Mouse (Mus musculus): Measurements from ENCODE around the gene Cngb1. TPM values are rescaled to one million over a fixed set of nuclear protein-coding genes. Genes with fewer than 3 reads are reported as not detected.

Cngb1 gene
- polyA plus RNA-seq, 2 experiments = 0.06 TPM; not detected in 1

GRCm38 (mm10) chr8:95341721-95342120, 35.3 kb upstream of the Cngb1 start:
- H3K4me3 ChIP-seq (ENCODE audit: insufficient read depth in 1 of 2, low read depth in 2 of 2, low read length in 2 of 2) = no peak overlapping the region
- no peak overlapping the region for H3K9ac ChIP-seq (replicated peaks)
- no peaks in the 10 kb centered on the region for H3K9me3 ChIP-seq (ENCODE audit: control insufficient read depth, low read length)
- H3K36me3 ChIP-seq (replicated peaks; ENCODE audit: control insufficient read depth, insufficient read depth, low read depth) = no peaks in the 10 kb centered on the region
- H3K4me1 ChIP-seq (replicated peaks; ENCODE audit: control insufficient read depth in 2 of 2, insufficient read depth in 2 of 2, low read length in 1 of 2) = no peaks in the 10 kb centered on the region
- TF ChIP-seq EP300 (IDR thresholded peaks at IDR 0.05; ENCODE audit: low read depth) = no peak
- TF ChIP-seq CTCF (IDR thresholded peaks at IDR 0.05; ENCODE audit: low read depth) = no peak
- H3K4me2 ChIP-seq (ENCODE audit: low read depth) = no peak overlapping the region
- H3K27ac ChIP-seq = no peak overlapping the region
- 62% methylated on average over 5 of the region's 5 CpGs for WGBS (ENCODE audit: insufficient replicate concordance)
- H3K27me3 ChIP-seq (ENCODE audit: control insufficient read depth, insufficient read depth, low read length) = no peaks in the 10 kb centered on the region
- DNase-seq (ENCODE audit: low read depth in 3 of 3, low spot score in 3 of 3) (no peak), ATAC-seq (ENCODE audit: insufficient read depth) (no peak)

GRCm38 (mm10) chr8:95336363-95336762, 30.0 kb upstream of the Cngb1 start:
- ATAC-seq (ENCODE audit: insufficient read depth) (no peak), DNase-seq (ENCODE audit: low read depth in 3 of 3, low spot score in 3 of 3) (no peak)
- TF ChIP-seq EP300 (IDR thresholded peaks at IDR 0.05; ENCODE audit: low read depth) (no peak), CTCF (IDR thresholded peaks at IDR 0.05; ENCODE audit: low read depth) (no peak)
- Histone ChIP-seq H3K36me3 (replicated peaks; ENCODE audit: control insufficient read depth, insufficient read depth, low read depth) (no peaks in the 10 kb centered on the region), H3K4me2 (ENCODE audit: low read depth) (no peak overlapping the region), H3K9ac (replicated peaks) (no peak overlapping the region), H3K4me1 (replicated peaks; ENCODE audit: control insufficient read depth in 2 of 2, insufficient read depth in 2 of 2, low read length in 1 of 2) (peaks cover 7% of the 10 kb centered on the region in 2 experiments; a peak in 3 of 4 replicates), H3K4me3 (ENCODE audit: insufficient read depth in 1 of 2, low read depth in 2 of 2, low read length in 2 of 2) (no peak overlapping the region), H3K27ac (no peak overlapping the region), H3K27me3 (ENCODE audit: control insufficient read depth, insufficient read depth, low read length) (no peaks in the 10 kb centered on the region), H3K9me3 (ENCODE audit: control insufficient read depth, low read length) (no peaks in the 10 kb centered on the region)

GRCm38 (mm10) chr8:95335706-95336105, 29.3 kb upstream of the Cngb1 start:
- Histone ChIP-seq H3K27ac (no peak overlapping the region), H3K4me1 (replicated peaks; ENCODE audit: control insufficient read depth in 2 of 2, insufficient read depth in 2 of 2, low read length in 1 of 2) (peaks cover 8% of the 10 kb centered on the region in 2 experiments), H3K36me3 (replicated peaks; ENCODE audit: control insufficient read depth, insufficient read depth, low read depth) (no peaks in the 10 kb centered on the region), H3K27me3 (ENCODE audit: control insufficient read depth, insufficient read depth, low read length) (no peaks in the 10 kb centered on the region), H3K4me2 (ENCODE audit: low read depth) (no peak overlapping the region), H3K9ac (replicated peaks) (no peak overlapping the region), H3K9me3 (ENCODE audit: control insufficient read depth, low read length) (no peaks in the 10 kb centered on the region), H3K4me3 (ENCODE audit: insufficient read depth in 1 of 2, low read depth in 2 of 2, low read length in 2 of 2) (no peak overlapping the region)
- TF ChIP-seq EP300 (IDR thresholded peaks at IDR 0.05; ENCODE audit: low read depth) = no peak
- TF ChIP-seq CTCF (IDR thresholded peaks at IDR 0.05; ENCODE audit: low read depth) = no peak
- WGBS (ENCODE audit: insufficient replicate concordance) = 52% methylated on average over 1 of the region's 1 CpGs
- ATAC-seq (ENCODE audit: insufficient read depth) (no peak), DNase-seq (ENCODE audit: low read depth in 3 of 3, low spot score in 3 of 3) (no peak)

GRCm38 (mm10) chr8:95332437-95333199, 26.2 kb upstream of the Cngb1 start:
- H3K27me3 ChIP-seq (ENCODE audit: control insufficient read depth, insufficient read depth, low read length) = no peaks in the 10 kb centered on the region
- H3K4me1 ChIP-seq (replicated peaks; ENCODE audit: control insufficient read depth in 2 of 2, insufficient read depth in 2 of 2, low read length in 1 of 2) = peaks cover 14 to 15% of the 10 kb centered on the region in 2 experiments
- ATAC-seq (ENCODE audit: insufficient read depth) = no peak; the same call in 1 of the 2 replicates
- TF ChIP-seq CTCF (IDR thresholded peaks at IDR 0.05; ENCODE audit: low read depth) (no peak), EP300 (IDR thresholded peaks at IDR 0.05; ENCODE audit: low read depth) (no peak)
- peak overlapping the region; percentile 76 for H3K4me2 ChIP-seq (ENCODE audit: low read depth)
- WGBS (ENCODE audit: insufficient replicate concordance) = 24% methylated on average over 21 of the region's 21 CpGs
- H3K4me3 ChIP-seq (ENCODE audit: insufficient read depth in 1 of 2, low read depth in 2 of 2, low read length in 2 of 2) = peak overlapping the region; percentile 64 to 79
- no peaks in the 10 kb centered on the region for H3K9me3 ChIP-seq (ENCODE audit: control insufficient read depth, low read length)
- peak overlapping the region; percentile 86 for H3K27ac ChIP-seq
- peak overlapping the region; percentile 65 for H3K9ac ChIP-seq (replicated peaks)
- no peak for DNase-seq (ENCODE audit: low read depth in 3 of 3, low spot score in 3 of 3)
- H3K36me3 ChIP-seq (replicated peaks; ENCODE audit: control insufficient read depth, insufficient read depth, low read depth) = no peaks in the 10 kb centered on the region

- TF ChIP-seq CTCF (IDR thresholded peaks at IDR 0.05; ENCODE audit: low read depth) = peak; percentile 61
- TF ChIP-seq EP300 (IDR thresholded peaks at IDR 0.05; ENCODE audit: low read depth) = no peak
- Histone ChIP-seq H3K9me3 (ENCODE audit: control insufficient read depth, low read length) (no peaks in the 10 kb centered on the region), H3K36me3 (replicated peaks; ENCODE audit: control insufficient read depth, insufficient read depth, low read depth) (no peaks in the 10 kb centered on the region), H3K9ac (replicated peaks) (peak within 1 kb of the TSS; percentile 75), H3K4me3 (ENCODE audit: insufficient read depth in 1 of 2, low read depth in 2 of 2, low read length in 2 of 2) (peak within 1 kb of the TSS; percentile 66 to 79), H3K27ac (peak within 1 kb of the TSS; percentile 86), H3K27me3 (ENCODE audit: control insufficient read depth, insufficient read depth, low read length) (no peaks in the 10 kb centered on the region), H3K4me2 (ENCODE audit: low read depth) (peak within 1 kb of the TSS; percentile 76), H3K4me1 (replicated peaks; ENCODE audit: control insufficient read depth in 2 of 2, insufficient read depth in 2 of 2, low read length in 1 of 2) (peaks cover 14 to 15% of the 10 kb centered on the region in 2 experiments)
- ATAC-seq (ENCODE audit: insufficient read depth) (peak; percentile 92), DNase-seq (ENCODE audit: low read depth in 3 of 3, low spot score in 3 of 3) (peak; percentile 79 to 83 (median 81))
- under 1% methylated on average over 78 of the region's 80 CpGs for WGBS (ENCODE audit: insufficient replicate concordance)
Observed at GRCm38 (mm10) chr8:95331720-95332436, 25.5 kb upstream of the Cngb1 start, which contains the start of the genes Zfp319 and Usb1. Gene Zfp319, minus strand, starts transcription at chr8:95331950. Gene Usb1, plus strand, starts transcription at chr8:95332284.

Measured in liver, embryonic 14.5 days (tissue).